Mouse (Mus musculus) embryonic fibroblast, embryonic 13.5 days (primary cell): ENCODE results near the gene Hagh. TPM values are rescaled to one million over a fixed set of nuclear protein-coding genes. Genes with fewer than 3 reads are reported as not detected.

Experiments
- H3K27ac ChIP-seq: 2 replicates; pipeline ENCODE4 v1.5.1; 2012; ENCODE audit warnings: low read length, control low read depth, inconsistent platforms; ENCODE audit not compliant: insufficient read depth
- H3K4me1 ChIP-seq: 2 replicates; pipeline ENCODE4 v1.6.1; 2011; ENCODE audit warnings: low read length; ENCODE audit not compliant: control insufficient read depth, insufficient read depth
- H3K4me3 ChIP-seq: 2 replicates; pipeline ENCODE4 v1.5.1; 2011; ENCODE audit warnings: mild to moderate bottlenecking, control low read depth, low read length; ENCODE audit not compliant: insufficient read depth
- CTCF ChIP-seq: IDR thresholded peaks from 2 replicates; pipeline ENCODE4 v1.5.1; 2011; ENCODE audit warnings: mild to moderate bottlenecking, control low read depth, low read length, moderate library complexity, borderline replicate concordance; ENCODE audit not compliant: insufficient read depth
- POLR2A ChIP-seq: IDR thresholded peaks from 2 replicates; pipeline ENCODE4 v1.6.1; 2011; ENCODE audit warnings: low read depth, mild to moderate bottlenecking, control low read depth, low read length, moderate library complexity
- polyA plus RNA-seq: library from polyadenylated mRNA; stranded (reverse); fragments of >200 nt; gene quantifications from 2 replicates; pipeline ENCODE4 v1.2.4, GENCODE M21; 2011; ENCODE audit warnings: low read depth; ENCODE audit not compliant: missing spikeins, insufficient read length

Gene Hagh
- polyA plus RNA-seq, 1 experiment, result 14.3 TPM

- H3K27ac ChIP-seq, result no peak overlapping the region
- H3K4me1 ChIP-seq, result peaks cover 2% of the 10 kb centered on the region
- TF ChIP-seq POLR2A, result no peak
- no peak for TF ChIP-seq CTCF
- no peak overlapping the region for H3K4me3 ChIP-seq
These were observed 51.4 kb downstream of the Hagh start for GRCm38 (mm10) chr17:24891321-24891720.

- peaks cover 6% of the 10 kb centered on the region for H3K4me1 ChIP-seq
- H3K27ac ChIP-seq, result no peak overlapping the region
- no peak overlapping the region for H3K4me3 ChIP-seq
- TF ChIP-seq POLR2A, result no peak
- TF ChIP-seq CTCF, result no peak
These were observed 52.8 kb downstream of the Hagh start for GRCm38 (mm10) chr17:24892785-24893184.

- TF ChIP-seq POLR2A, result no peak
- TF ChIP-seq CTCF, result no peak
- Histone ChIP-seq H3K4me1 (peaks cover 5% of the 10 kb centered on the region), H3K27ac (no peak overlapping the region), H3K4me3 (no peak overlapping the region)
These were observed 53.3 kb downstream of the Hagh start for GRCm38 (mm10) chr17:24893276-24893675.

- peak overlapping the region; percentile 11; the same call in 1 of the 2 replicates for H3K27ac ChIP-seq
- TF ChIP-seq POLR2A, result no peak
- TF ChIP-seq CTCF, result no peak
- H3K4me3 ChIP-seq, result peak overlapping the region; percentile 83
- peaks cover 5% of the 10 kb centered on the region for H3K4me1 ChIP-seq
These were observed 54.4 kb downstream of the Hagh start for GRCm38 (mm10) chr17:24894061-24894994.

- TF ChIP-seq CTCF (no peak), POLR2A (peak; percentile 82)
- Histone ChIP-seq H3K4me1 (peaks cover 5% of the 10 kb centered on the region), H3K4me3 (peak within 1 kb of the TSS; percentile 83), H3K27ac (peak within 1 kb of the TSS; percentile 51)
These were observed 55.1 kb downstream of the Hagh start, which contains the start of the genes Eme2 and Mrps34 for GRCm38 (mm10) chr17:24894995-24895547. Gene Eme2, minus strand, starts transcription at chr17:24895087. Gene Mrps34, plus strand, starts transcription at chr17:24895116.

- Histone ChIP-seq H3K4me3 (peak overlapping the region; percentile 83), H3K4me1 (peaks cover 5% of the 10 kb centered on the region), H3K27ac (peak overlapping the region; percentile 51)
- TF ChIP-seq CTCF, result no peak
- TF ChIP-seq POLR2A, result no peak
These were observed 55.8 kb downstream of the Hagh start for GRCm38 (mm10) chr17:24895571-24896240.

- Histone ChIP-seq H3K4me1 (peaks cover 5% of the 10 kb centered on the region), H3K4me3 (peak within 1 kb of the TSS; percentile 83), H3K27ac (peak within 1 kb of the TSS; percentile 51)
- no peak for TF ChIP-seq POLR2A
- TF ChIP-seq CTCF, result peak; percentile 34; the same call in 1 of the 2 replicates
These were observed 56.5 kb downstream of the Hagh start, which contains the start of gene Nme3 for GRCm38 (mm10) chr17:24896241-24896992. Gene Nme3, plus strand, starts transcription at chr17:24896500.

GRCm38 (mm10) chr17:24896993-24897269, 57.0 kb downstream of the Hagh start:
- TF ChIP-seq POLR2A (no peak), CTCF (no peak)
- H3K4me1 ChIP-seq, result peaks cover 5% of the 10 kb centered on the region
- H3K4me3 ChIP-seq, result peak overlapping the region; percentile 83
- no peak overlapping the region for H3K27ac ChIP-seq

GRCm38 (mm10) chr17:24897600-24897999, 57.7 kb downstream of the Hagh start:
- Histone ChIP-seq H3K4me1 (peaks cover 5% of the 10 kb centered on the region), H3K4me3 (no peak overlapping the region), H3K27ac (no peak overlapping the region)
- TF ChIP-seq CTCF, result no peak
- no peak for TF ChIP-seq POLR2A
